Mouse (Mus musculus): ENCODE data around the gene Ddx18. TPM values are rescaled to one million over a fixed set of nuclear protein-coding genes. Genes with fewer than 3 reads are reported as not detected.

Gene Ddx18
- polyA plus RNA-seq, 1 experiment from 2014 or later: 49.1 TPM

DNA sequence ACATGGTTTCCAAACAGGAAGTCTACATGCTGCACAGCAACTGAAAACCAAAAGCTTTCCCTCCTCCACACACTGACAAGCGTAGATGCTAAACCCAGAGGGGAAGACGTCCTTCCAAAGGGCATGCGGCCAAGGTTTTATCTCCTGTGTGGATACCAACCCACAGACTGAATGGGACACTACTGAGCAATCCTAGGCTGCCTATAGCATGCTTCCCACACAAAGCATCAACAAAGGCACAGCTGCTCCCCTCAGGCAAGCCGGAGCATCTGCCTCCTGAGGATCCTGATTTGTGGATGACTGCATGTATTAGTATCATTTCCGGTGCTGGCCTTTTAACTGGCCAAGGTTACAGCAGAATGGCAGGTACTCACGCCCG, 16.3 kb downstream of the Ddx18 start:
- Histone ChIP-seq H3K27me3 (no peaks in the 10 kb centered on the region), H3K27ac (0 out of 2 replicates have a peak overlapping the region, but pooled peaks have one; percentile 1), H3K4me1 (replicated peaks) (no peaks in the 10 kb centered on the region), H3K9me3 (no peaks in the 10 kb centered on the region), H3K9ac (replicated peaks) (no peak overlapping the region), H3K4me3 (replicated peaks) (no peak overlapping the region), H3K36me3 (peaks cover 70% of the 10 kb centered on the region), H3K4me2 (replicated peaks) (no peak overlapping the region)
- peak; percentile 66 for ATAC-seq
- 79% methylated on average over 7 of the region's 7 CpGs for WGBS

DNA sequence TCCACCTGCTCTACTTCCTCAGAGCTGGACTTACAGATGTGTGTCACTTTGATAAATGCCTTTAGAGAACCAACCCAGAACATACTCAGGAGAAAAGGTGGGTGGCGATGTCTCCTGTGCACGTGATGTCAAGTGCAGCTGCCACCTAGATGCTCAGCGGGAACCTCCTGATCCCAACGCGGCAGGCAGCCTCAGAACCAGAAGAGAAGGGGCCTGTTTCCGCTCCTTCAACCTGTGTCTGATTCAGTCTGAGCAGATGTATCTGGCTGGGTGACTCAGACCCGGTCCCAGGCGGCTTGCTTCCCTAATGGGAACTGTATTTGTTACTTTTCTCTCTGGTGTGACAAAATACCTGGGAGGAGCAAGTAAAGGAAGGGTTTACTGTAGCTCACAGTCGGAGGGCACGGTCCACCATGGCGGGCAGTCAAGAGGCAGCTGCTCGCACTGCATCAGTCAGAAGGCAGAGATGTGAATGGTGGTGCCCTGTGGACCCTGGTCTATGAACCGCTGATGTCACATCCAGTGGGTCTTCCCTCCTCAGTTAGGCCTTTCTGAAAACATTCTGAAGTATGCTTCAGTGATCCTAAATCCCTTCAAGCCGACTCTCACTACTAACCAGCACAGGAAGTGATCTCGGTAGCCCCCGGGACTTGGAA, 16.9 kb downstream of the Ddx18 start:
- Histone ChIP-seq H3K27me3 (no peaks in the 10 kb centered on the region), H3K36me3 (peaks cover 65% of the 10 kb centered on the region), H3K9ac (replicated peaks) (no peak overlapping the region), H3K9me3 (no peaks in the 10 kb centered on the region), H3K4me1 (replicated peaks) (no peaks in the 10 kb centered on the region), H3K27ac (0 out of 2 replicates have a peak overlapping the region, but pooled peaks have one; percentile 1), H3K4me2 (replicated peaks) (no peak overlapping the region), H3K4me3 (replicated peaks) (no peak overlapping the region)
- peak; percentile 55; the same call in 1 of the 2 replicates for ATAC-seq
- 90% methylated on average over 16 of the region's 16 CpGs for WGBS

DNA sequence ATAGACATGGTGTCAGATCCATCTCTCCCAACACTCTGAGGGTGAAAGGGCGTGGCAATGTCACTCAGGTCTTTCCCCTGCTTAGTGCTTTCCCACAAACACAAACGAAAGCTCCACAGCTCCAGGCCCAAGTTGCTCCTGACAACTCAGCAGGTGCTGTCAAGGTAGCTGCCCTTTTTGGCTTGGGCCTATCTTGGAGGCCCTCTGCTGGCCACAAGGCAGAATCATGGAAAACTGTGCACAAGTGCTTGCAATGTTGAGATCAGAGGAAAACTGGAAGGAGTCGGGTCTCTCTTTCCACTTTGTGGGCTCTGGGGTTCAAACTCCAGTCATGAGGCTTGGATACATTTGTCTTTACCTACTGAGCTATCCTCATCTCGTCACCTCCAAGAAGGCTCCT, 18.3 kb downstream of the Ddx18 start:
- H3K27me3 ChIP-seq: no peaks in the 10 kb centered on the region
- peaks cover 50% of the 10 kb centered on the region for H3K36me3 ChIP-seq
- H3K4me3 ChIP-seq (replicated peaks): no peak overlapping the region
- H3K4me1 ChIP-seq (replicated peaks): no peaks in the 10 kb centered on the region
- 80% methylated on average over 4 of the region's 4 CpGs for WGBS
- ATAC-seq: no peak
- no peak overlapping the region for H3K9ac ChIP-seq (replicated peaks)
- no peak overlapping the region for H3K27ac ChIP-seq
- no peaks in the 10 kb centered on the region for H3K9me3 ChIP-seq
- H3K4me2 ChIP-seq (replicated peaks): no peak overlapping the region

DNA sequence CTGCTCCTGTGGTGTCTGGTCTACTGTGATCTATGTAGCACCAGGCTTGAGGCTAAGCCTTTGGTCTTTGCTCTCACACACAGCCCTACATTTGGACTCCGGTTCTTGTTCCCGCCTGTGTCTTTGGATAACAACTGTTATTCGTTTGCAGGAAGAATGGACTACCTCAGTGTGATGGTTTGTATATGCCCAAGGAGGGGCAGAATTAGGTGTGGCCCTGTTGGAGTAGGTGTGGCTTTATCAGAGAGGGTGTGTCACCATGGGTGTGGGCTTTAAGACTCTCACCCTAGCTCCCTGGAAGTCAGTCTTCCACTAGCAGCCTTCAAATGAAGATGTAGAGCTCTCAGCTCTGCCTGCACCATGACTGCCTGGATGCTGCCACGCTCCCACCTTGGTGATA, 19.1 kb downstream of the Ddx18 start:
- no peaks in the 10 kb centered on the region for H3K27me3 ChIP-seq
- ATAC-seq: no peak
- H3K4me1 ChIP-seq (replicated peaks): no peaks in the 10 kb centered on the region
- H3K36me3 ChIP-seq: peaks cover 44% of the 10 kb centered on the region
- no peak overlapping the region for H3K27ac ChIP-seq
- H3K9ac ChIP-seq (replicated peaks): no peak overlapping the region
- no peak overlapping the region for H3K4me2 ChIP-seq (replicated peaks)
- WGBS: 90% methylated on average over 4 of the region's 4 CpGs
- no peaks in the 10 kb centered on the region for H3K9me3 ChIP-seq
- no peak overlapping the region for H3K4me3 ChIP-seq (replicated peaks)

DNA sequence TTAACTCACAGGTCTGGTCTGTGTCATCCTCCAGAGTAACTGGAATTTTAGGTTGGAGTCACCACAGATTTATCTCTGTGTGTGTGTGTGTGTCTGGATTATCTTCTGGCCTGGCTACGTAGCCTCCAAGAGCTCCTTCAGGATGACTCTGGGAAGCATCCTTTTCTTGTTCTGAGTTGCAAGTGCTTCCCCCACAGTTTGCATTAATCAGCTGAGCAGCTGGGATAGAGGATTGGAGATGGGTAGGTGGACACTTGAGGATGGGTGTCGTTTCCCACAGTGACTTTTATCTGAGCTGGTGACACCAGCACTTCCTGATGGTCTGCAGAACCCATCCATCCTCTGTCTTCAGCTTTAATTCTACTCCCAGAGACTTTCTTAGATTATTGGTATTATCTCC, 20.9 kb downstream of the Ddx18 start:
- H3K36me3 ChIP-seq: peaks cover 30% of the 10 kb centered on the region
- no peaks in the 10 kb centered on the region for H3K27me3 ChIP-seq
- no peaks in the 10 kb centered on the region for H3K4me1 ChIP-seq (replicated peaks)
- no peak overlapping the region for H3K4me3 ChIP-seq (replicated peaks)
- WGBS: 90% methylated on average over 2 of the region's 2 CpGs
- H3K27ac ChIP-seq: no peak overlapping the region
- no peak overlapping the region for H3K4me2 ChIP-seq (replicated peaks)
- no peak for ATAC-seq
- no peaks in the 10 kb centered on the region for H3K9me3 ChIP-seq
- no peak overlapping the region for H3K9ac ChIP-seq (replicated peaks)

DNA sequence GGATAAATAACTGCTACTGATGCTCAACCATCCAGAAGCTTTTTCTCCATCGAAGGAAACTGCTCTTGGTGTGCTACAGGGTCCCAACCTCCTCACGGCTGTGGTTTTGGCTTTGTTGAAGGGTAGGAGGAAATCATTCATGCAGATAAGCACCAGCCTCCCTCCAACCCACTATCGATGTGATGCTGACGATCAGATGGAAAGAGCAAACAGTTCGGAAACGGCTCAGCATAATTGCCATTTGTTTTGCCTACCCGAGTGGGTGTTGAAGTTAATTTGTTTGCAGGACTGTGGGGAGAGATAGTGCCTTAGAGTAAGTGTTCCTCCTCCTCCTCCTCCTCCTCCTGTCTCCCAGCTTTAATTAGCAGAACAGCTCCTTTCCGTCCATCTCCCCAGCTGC, 27.4 kb downstream of the Ddx18 start:
- 78% methylated on average over 8 of the region's 8 CpGs for WGBS
- no peak for ATAC-seq
- Histone ChIP-seq H3K9me3 (no peaks in the 10 kb centered on the region), H3K9ac (replicated peaks) (no peak overlapping the region), H3K36me3 (no peaks in the 10 kb centered on the region), H3K4me2 (replicated peaks) (no peak overlapping the region), H3K27me3 (no peaks in the 10 kb centered on the region), H3K27ac (no peak overlapping the region), H3K4me1 (replicated peaks) (no peaks in the 10 kb centered on the region), H3K4me3 (replicated peaks) (no peak overlapping the region)

DNA sequence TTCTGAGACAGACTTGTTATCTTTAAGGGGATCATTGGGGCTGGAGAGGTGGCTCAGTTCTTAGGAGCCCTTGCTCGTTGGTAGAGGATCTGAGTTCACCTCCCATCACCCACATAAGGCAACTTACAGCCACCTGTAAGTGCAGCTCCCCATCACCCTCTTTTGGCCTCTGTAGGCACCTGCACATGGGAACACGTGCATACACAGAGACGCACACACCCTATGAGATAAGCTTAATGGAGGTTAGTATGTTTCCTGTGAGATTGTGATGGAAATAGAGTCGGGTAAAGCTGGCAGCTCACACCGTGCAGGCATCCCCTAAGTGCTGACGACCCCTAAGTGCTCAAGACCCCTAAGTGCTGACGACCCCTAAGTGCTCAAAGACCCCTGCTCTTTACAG, 36.4 kb downstream of the Ddx18 start:
- WGBS: 77% methylated on average over 7 of the region's 7 CpGs
- peaks cover 35% of the 10 kb centered on the region for H3K27me3 ChIP-seq

DNA sequence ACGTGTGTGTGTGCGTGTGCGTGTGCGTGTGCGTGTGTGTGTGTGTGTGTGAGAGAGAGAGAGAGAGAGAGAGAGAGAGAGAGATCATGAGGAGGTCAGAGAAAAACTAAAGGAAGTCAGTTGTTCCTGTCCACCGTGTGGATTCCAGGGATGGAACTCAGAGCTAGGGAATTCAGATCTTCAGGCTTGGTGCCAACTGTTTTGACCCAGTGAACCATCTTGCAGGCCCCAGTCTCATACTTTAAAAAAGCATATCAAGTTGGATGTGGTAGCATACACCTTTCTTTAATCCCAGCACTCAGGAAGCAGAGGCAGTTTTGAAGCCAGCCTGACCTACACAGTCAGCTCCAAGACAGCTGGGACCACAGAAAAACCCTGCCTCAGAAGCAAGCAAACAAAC, 38.5 kb downstream of the Ddx18 start:
- Histone ChIP-seq H3K9me3 (no peaks in the 10 kb centered on the region), H3K4me2 (replicated peaks) (no peak overlapping the region), H3K27me3 (peaks cover 44% of the 10 kb centered on the region), H3K4me3 (replicated peaks) (no peak overlapping the region), H3K36me3 (no peaks in the 10 kb centered on the region), H3K4me1 (replicated peaks) (peaks cover 15% of the 10 kb centered on the region), H3K9ac (replicated peaks) (no peak overlapping the region), H3K27ac (no peak overlapping the region)
- ATAC-seq: no peak
- WGBS: 93% methylated on average over 6 of the region's 6 CpGs

More for the DNA sequence above, 36.4 kb downstream of the Ddx18 start:
- no peak overlapping the region for H3K4me2 ChIP-seq (replicated peaks)
- ATAC-seq: no peak
- H3K9me3 ChIP-seq: no peaks in the 10 kb centered on the region
- no peak overlapping the region for H3K9ac ChIP-seq (replicated peaks)
- peaks cover 15% of the 10 kb centered on the region for H3K4me1 ChIP-seq (replicated peaks)
- H3K36me3 ChIP-seq: no peaks in the 10 kb centered on the region
- H3K4me3 ChIP-seq (replicated peaks): no peak overlapping the region
- no peak overlapping the region for H3K27ac ChIP-seq

DNA sequence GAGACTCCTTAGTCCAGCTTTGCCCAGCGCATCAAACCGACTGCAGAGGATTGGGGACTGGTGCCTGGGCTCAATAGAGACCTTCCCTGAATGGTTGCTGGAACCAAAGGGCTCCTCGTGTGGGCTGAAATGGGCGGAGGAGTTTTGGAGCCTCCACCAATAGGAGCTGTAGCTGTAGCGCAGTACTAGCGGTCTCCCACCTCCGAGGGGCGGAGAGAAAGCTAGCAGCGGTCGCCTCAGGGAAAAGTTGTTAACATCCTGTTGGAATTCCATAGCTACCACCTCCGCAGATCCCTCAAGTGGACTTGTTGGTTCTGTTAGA, 39.4 kb downstream of the Ddx18 start, which contains the start of gene Htr5b:
Htr5b (minus strand) TSS at position 67 of the 322 bp plus-strand sequence.
- no peaks in the 10 kb centered on the region for H3K9me3 ChIP-seq
- peaks cover 44% of the 10 kb centered on the region for H3K27me3 ChIP-seq
- peak; percentile 91 for ATAC-seq
- peak within 1 kb of the TSS; percentile 35 for H3K4me3 ChIP-seq (replicated peaks)
- H3K36me3 ChIP-seq: no peaks in the 10 kb centered on the region
- no peak within 1 kb of the TSS for H3K27ac ChIP-seq
- peaks cover 15% of the 10 kb centered on the region for H3K4me1 ChIP-seq (replicated peaks)
- whole genome bisulfite sequencing: 4% methylated on average over 11 of the region's 11 CpGs
- no peak within 1 kb of the TSS for H3K9ac ChIP-seq (replicated peaks)
- peak within 1 kb of the TSS; percentile 64 for H3K4me2 ChIP-seq (replicated peaks)

DNA sequence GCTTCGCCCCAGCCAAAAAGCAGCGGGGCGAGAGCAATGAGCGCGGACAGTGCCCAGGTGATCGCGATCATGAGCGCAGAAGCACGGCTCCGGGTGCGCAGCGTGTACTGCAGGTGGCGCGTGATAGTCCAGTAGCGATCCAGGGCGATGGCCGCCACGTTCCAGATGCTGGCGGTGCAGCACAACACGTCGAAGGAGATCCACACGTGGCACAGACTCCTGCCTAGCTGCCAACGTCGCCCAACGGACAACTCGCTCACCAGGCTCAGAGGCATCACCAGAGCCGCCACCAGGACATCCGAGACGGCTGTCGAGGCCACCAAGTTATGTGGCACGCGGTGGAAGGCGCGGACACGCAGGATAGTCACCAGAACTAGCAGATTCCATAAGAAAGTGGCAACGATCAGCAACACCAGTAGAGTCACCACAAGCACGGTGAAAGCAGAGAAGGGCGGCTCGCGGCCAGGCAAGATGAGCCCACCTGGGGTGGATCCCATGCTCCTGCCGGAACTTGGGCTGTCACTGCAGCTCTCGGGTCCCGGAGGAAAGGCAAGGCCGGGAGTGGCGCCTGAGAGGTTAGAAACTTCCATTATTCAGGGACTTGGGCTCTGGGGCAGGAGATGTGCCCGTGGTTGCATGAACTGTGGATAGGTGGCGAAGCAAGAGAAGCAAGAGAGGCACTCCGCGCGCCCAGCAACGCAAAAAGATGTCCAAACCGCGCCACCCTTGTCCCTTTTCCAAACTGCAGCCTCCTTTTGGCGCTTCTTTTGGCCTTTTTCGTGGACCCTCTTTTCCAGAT, 40.0 kb downstream of the Ddx18 start:
- Histone ChIP-seq H3K9ac (replicated peaks) (no peak overlapping the region), H3K27ac (no peak overlapping the region), H3K4me3 (replicated peaks) (peak overlapping the region; percentile 35), H3K4me1 (replicated peaks) (peaks cover 15% of the 10 kb centered on the region), H3K36me3 (no peaks in the 10 kb centered on the region), H3K27me3 (peaks cover 44% of the 10 kb centered on the region), H3K9me3 (no peaks in the 10 kb centered on the region), H3K4me2 (replicated peaks) (peak overlapping the region; percentile 64)
- peak; percentile 74 for ATAC-seq
- 16% methylated on average over 55 of the region's 55 CpGs for WGBS

DNA sequence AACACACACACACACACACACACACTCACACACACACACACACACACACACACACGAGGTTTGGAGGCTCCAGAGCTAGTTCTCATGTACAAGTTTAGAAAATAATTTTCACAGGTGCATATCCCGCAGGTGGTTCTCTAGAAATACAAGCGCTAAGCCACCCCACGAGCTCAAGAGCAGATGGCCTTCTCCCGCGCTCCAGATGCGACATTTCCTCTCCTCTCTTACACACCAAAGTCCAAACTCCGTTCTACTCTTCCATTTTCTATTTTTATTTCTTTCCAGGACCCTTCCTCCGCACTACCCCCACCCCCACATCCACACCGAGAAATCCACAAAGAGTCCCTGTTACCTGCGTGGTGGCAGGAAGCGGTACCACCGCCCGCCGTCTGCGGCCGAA, 40.7 kb downstream of the Ddx18 start:
- no peak for ATAC-seq
- Histone ChIP-seq H3K4me3 (replicated peaks) (peak overlapping the region; percentile 35), H3K27ac (no peak overlapping the region), H3K9ac (replicated peaks) (no peak overlapping the region), H3K4me2 (replicated peaks) (peak overlapping the region; percentile 64), H3K27me3 (peaks cover 44% of the 10 kb centered on the region), H3K4me1 (replicated peaks) (peaks cover 15% of the 10 kb centered on the region), H3K9me3 (no peaks in the 10 kb centered on the region), H3K36me3 (no peaks in the 10 kb centered on the region)
- WGBS: 52% methylated on average over 17 of the region's 17 CpGs

DNA sequence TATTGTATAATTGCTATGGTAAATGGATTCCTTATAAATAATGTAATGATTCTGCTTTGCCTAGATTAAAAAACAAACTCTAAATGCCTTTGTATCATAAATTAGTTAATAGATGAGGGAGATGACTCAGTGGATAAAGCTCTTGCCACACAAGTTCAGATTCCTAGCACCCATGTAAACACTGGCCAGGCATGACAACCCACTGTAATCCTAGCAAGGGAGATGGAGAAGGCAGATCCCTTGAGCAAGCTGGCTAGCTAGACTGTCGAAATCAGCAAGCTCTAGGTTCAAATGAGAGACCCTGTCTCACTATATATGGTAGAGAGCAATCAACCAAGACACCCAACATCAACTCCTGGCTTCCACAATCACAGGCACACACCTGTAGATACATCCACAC, 49.2 kb downstream of the Ddx18 start:
- no peaks in the 10 kb centered on the region for H3K9me3 ChIP-seq
- H3K36me3 ChIP-seq: no peaks in the 10 kb centered on the region
- no peaks in the 10 kb centered on the region for H3K27me3 ChIP-seq
- no peak overlapping the region for H3K27ac ChIP-seq
- H3K9ac ChIP-seq (replicated peaks): no peak overlapping the region
- ATAC-seq: no peak
- H3K4me2 ChIP-seq (replicated peaks): no peak overlapping the region
- 73% methylated on average over 1 of the region's 1 CpGs for WGBS
- H3K4me3 ChIP-seq (replicated peaks): no peak overlapping the region
- no peaks in the 10 kb centered on the region for H3K4me1 ChIP-seq (replicated peaks)

Measured in midbrain, embryonic 13.5 days (tissue).